Mouse (Mus musculus) heart, embryonic 13.5 days (tissue): Measurements from ENCODE around the gene Aspa. TPM values are rescaled to one million over a fixed set of nuclear protein-coding genes. Genes with fewer than 3 reads are reported as not detected.

ENCODE experiments used
- polyA plus RNA-seq: library from polyadenylated mRNA; unstranded; fragments of >200 nt; fragmentation: Nextera tagmentation; extraction: Ambion mirVana; gene quantifications from 2 replicates; pipeline ENCODE4 v1.2.1, GENCODE M21; 2015

The Aspa gene
- polyA plus RNA-seq, 1 experiment from 2014 or later = 0.09 TPM

Other genes with a start within 250 kb of the Aspa start
- gene Itgae, start 239.0 kb downstream of the Aspa start, polyA plus RNA-seq = 0.24 and 0.27 TPM in 2 replicates
- gene Haspin, start 191.3 kb downstream of the Aspa start, polyA plus RNA-seq = 11.5 and 11.9 TPM in 2 replicates
- 1.1 and 2.0 TPM in 2 replicates for gene P2rx5, start 169.2 kb downstream of the Aspa start, polyA plus RNA-seq
- 93.0 and 101 TPM in 2 replicates for gene Emc6, start 152.6 kb downstream of the Aspa start, polyA plus RNA-seq
- gene Tax1bp3, start 152.5 kb downstream of the Aspa start, polyA plus RNA-seq = 236 and 262 TPM in 2 replicates
- gene Ctns, start 130.6 kb downstream of the Aspa start, polyA plus RNA-seq = 11.0 and 11.7 TPM in 2 replicates
- 0.56 and 0.60 TPM in 2 replicates for gene Shpk, start 130.1 kb downstream of the Aspa start, polyA plus RNA-seq
- not detected in 2 replicates for gene Trpv1, start 95.3 kb downstream of the Aspa start, polyA plus RNA-seq
- gene Trpv3, start 62.2 kb downstream of the Aspa start, polyA plus RNA-seq = 0.05 TPM in 1 of 2 replicates, not detected in the other
- gene Gm49340, start 145 bp upstream of the Aspa start, polyA plus RNA-seq = not detected in 2 replicates
- gene Spata22, start 145 bp upstream of the Aspa start, polyA plus RNA-seq = not detected in 2 replicates
- gene Olfr20, start 21.2 kb upstream of the Aspa start, polyA plus RNA-seq = not detected in 2 replicates
- gene Olfr376, start 41.6 kb upstream of the Aspa start, polyA plus RNA-seq = not detected in 2 replicates
- gene Olfr1, start 70.0 kb upstream of the Aspa start, polyA plus RNA-seq = not detected in 2 replicates
- not detected in 2 replicates for gene Olfr378, start 98.9 kb upstream of the Aspa start, polyA plus RNA-seq
- gene Olfr380, start 127.9 kb upstream of the Aspa start, polyA plus RNA-seq = not detected in 2 replicates
- gene Olfr381, start 162.0 kb upstream of the Aspa start, polyA plus RNA-seq = not detected in 2 replicates
- not detected in 2 replicates for gene Olfr382, start 187.6 kb upstream of the Aspa start, polyA plus RNA-seq